Mouse (Mus musculus): ENCODE data around the gene Wdr20. TPM values are rescaled to one million over a fixed set of nuclear protein-coding genes. Genes with fewer than 3 reads are reported as not detected.

Wdr20 gene
- total and polyA plus RNA-seq, 2 experiments from 2014 or later: 12.1 to 36.9 TPM

DNA sequence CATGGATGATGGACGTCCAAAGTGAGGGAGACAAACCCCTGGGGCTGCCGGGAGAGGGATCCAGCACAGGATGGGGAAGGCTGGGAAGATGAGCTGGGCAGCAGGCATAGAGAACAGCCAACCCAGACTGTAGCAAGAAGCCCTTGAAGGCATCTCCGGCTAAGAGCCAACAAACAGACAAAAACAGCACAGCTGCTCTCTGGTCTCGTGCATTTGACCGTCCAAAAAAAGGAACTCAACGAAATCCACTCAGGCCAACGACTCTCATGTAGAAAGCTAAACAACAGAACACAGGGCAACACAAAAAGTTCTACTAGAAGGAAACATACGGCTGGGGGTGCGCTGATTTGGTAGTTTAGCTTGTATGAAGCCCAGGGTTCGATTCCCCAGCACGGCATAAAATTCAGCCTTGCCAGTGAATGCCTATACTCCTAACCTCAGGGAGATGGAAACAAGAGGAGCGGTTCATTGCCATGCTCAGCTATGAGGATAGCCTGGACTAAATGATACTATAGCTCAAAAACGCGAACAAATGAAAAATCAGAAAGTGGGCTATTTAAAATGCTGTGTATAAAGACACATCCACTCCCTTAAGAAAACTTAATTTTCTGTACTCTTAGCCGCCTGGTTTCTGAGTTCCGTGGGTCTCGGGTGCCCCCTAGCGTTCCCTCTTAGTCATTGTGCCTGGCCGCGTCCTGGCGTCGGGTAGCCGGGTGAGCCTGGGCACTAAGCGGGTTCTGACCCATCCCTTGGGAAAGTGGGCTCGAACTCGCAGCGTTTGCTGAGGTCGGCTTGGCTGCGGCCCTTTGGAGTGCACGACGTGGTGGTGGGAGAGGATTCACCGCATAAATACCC is 105.7 kb downstream of the Wdr20 start:
- H3K27ac ChIP-seq (ENCODE audit: low read depth): no peak overlapping the region
- H3K9me3 ChIP-seq (replicated peaks; ENCODE audit: control insufficient read depth, low read length): no peaks in the 10 kb centered on the region
- H3K4me2 ChIP-seq (ENCODE audit: low read depth, low read length): peak overlapping the region; percentile 71
- H3K4me3 ChIP-seq (ENCODE audit: low read depth, low read length): peak overlapping the region; percentile 70
- DNase-seq (ENCODE audit: low spot score) (peak; percentile 85), ATAC-seq (ENCODE audit: insufficient read depth, low read depth) (peak; percentile 14; the same call in 1 of the 2 replicates)
- WGBS: 19% methylated on average over 32 of the region's 32 CpGs
- H3K9ac ChIP-seq (replicated peaks; ENCODE audit: low read depth, low read length): peak overlapping the region; percentile 59; the same call in 1 of the 2 replicates
- TF ChIP-seq EP300 (IDR thresholded peaks at IDR 0.05; ENCODE audit: low read depth) (no peak), CTCF (IDR thresholded peaks at IDR 0.05; ENCODE audit: low read depth) (peak; percentile 89)
- no peaks in the 10 kb centered on the region for H3K36me3 ChIP-seq (replicated peaks; ENCODE audit: control insufficient read depth, insufficient read depth, low read length)
- H3K4me1 ChIP-seq (ENCODE audit: control insufficient read depth, insufficient read depth): peaks cover 5% of the 10 kb centered on the region; the same call in 1 of the 2 replicates
- H3K27me3 ChIP-seq (ENCODE audit: control insufficient read depth, insufficient read depth, low read length): no peaks in the 10 kb centered on the region

DNA sequence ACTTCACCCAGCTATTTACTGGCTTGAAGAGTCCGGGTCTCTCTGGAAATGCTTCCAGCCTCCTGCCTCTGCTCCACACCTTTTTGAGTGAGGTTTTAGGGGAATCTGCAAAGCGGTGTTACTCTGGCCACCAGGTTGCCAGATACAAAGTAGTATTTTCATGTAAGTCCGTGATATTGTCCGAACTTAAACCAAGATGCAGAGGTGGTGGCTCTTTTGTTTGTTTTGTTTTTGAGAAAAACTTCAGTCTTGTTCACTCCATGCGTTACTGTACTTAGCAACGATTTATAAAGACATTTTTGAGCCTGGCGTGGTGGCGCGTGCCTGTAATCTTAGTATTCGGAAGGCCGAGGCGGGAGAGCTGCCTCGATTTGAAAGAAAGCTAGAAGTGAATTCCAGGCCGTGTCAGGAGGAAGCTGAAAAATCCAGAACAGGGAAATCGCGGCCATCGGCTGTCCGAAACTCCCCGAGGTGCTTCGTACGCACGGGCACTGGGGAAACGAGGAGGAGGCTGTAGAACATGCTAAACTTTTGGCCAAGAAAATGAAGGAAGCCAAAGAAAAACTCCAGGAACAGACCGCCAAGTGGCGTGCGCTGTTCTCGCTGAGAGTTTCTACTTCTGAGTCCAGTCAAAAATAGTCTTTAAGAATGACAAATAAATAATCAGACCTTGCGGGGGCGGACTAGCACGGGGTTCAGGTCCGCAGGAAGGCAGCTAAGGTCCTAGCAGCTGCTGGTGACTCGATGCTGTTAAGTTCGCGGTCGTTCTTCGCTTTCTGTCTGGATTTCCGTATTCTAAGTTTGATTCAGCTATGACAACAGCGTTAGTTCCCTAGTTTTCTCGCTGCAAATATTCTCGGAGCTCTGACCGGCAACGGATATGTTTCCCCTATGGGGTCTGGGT is 106.7 kb downstream of the Wdr20 start:
- ATAC-seq (ENCODE audit: insufficient read depth, low read depth): peak; percentile 10; the same call in 1 of the 2 replicates

DNA sequence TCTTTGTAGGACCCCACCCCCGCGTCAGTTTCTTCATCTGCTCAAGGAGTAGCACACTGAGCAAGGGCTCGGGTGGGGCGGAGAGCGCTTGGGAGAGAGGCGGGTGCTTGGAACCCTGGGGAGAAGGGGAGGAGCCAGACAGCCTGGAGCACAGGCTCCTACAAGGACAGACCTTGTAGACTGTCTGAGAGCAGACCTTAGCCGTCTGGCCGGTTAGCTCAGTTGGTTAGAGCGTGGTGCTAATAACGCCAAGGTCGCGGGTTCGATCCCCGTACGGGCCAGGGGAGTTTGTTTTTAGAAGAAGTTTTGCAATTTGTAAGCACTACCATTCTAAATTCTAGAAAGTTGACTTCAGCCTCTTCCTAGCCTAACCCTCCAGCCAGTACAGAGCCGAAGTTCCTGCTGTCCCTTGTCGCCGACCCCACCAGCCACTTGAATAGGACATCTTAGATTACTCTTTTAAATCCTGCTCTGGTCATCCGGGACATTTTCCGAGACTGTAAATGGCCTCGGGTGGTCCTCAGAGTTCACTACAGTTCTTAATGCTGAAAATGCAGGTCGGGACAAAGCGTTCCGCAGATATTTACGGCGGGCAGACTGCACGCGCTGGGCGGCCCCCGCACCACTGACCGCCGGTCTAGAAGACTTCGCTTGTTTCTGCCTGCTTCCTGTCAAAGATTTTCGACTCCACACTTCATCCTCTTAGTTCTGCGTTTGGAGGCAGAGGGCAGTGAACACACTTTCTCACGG is 107.6 kb downstream of the Wdr20 start:
- ATAC-seq (ENCODE audit: insufficient read depth, low read depth): peak; percentile 87
- WGBS: under 1% methylated on average over 36 of the region's 36 CpGs
- Histone ChIP-seq H3K27me3 (ENCODE audit: control insufficient read depth, insufficient read depth, low read length) (no peaks in the 10 kb centered on the region), H3K36me3 (replicated peaks; ENCODE audit: control insufficient read depth, insufficient read depth, low read length) (no peaks in the 10 kb centered on the region), H3K4me1 (ENCODE audit: control insufficient read depth, insufficient read depth) (peaks cover 5% of the 10 kb centered on the region; the same call in 1 of the 2 replicates), H3K9ac (replicated peaks; ENCODE audit: low read depth, low read length) (peak overlapping the region; percentile 59), H3K4me2 (ENCODE audit: low read depth, low read length) (peak overlapping the region; percentile 71), H3K27ac (ENCODE audit: low read depth) (peak overlapping the region; percentile 84), H3K9me3 (replicated peaks; ENCODE audit: control insufficient read depth, low read length) (no peaks in the 10 kb centered on the region), H3K4me3 (ENCODE audit: low read depth, low read length) (peak overlapping the region; percentile 70)
- DNase-seq (ENCODE audit: low spot score): peak; percentile 94
- TF ChIP-seq EP300 (IDR thresholded peaks at IDR 0.05; ENCODE audit: low read depth) (0 out of 2 replicates have a peak, but pooled peaks have one; percentile 64), CTCF (IDR thresholded peaks at IDR 0.05; ENCODE audit: low read depth) (no peak)

More for the DNA sequence above, 106.7 kb downstream of the Wdr20 start:
- TF ChIP-seq CTCF (IDR thresholded peaks at IDR 0.05; ENCODE audit: low read depth) (no peak), EP300 (IDR thresholded peaks at IDR 0.05; ENCODE audit: low read depth) (no peak)
- DNase-seq (ENCODE audit: low spot score): peak; percentile 44
- peaks cover 5% of the 10 kb centered on the region; the same call in 1 of the 2 replicates for H3K4me1 ChIP-seq (ENCODE audit: control insufficient read depth, insufficient read depth)
- H3K4me3 ChIP-seq (ENCODE audit: low read depth, low read length): peak overlapping the region; percentile 70
- H3K36me3 ChIP-seq (replicated peaks; ENCODE audit: control insufficient read depth, insufficient read depth, low read length): no peaks in the 10 kb centered on the region
- no peaks in the 10 kb centered on the region for H3K27me3 ChIP-seq (ENCODE audit: control insufficient read depth, insufficient read depth, low read length)
- peak overlapping the region; percentile 71 for H3K4me2 ChIP-seq (ENCODE audit: low read depth, low read length)
- WGBS: under 1% methylated on average over 42 of the region's 42 CpGs
- peak overlapping the region; percentile 84 for H3K27ac ChIP-seq (ENCODE audit: low read depth)
- peak overlapping the region; percentile 59 for H3K9ac ChIP-seq (replicated peaks; ENCODE audit: low read depth, low read length)
- no peaks in the 10 kb centered on the region for H3K9me3 ChIP-seq (replicated peaks; ENCODE audit: control insufficient read depth, low read length)

DNA sequence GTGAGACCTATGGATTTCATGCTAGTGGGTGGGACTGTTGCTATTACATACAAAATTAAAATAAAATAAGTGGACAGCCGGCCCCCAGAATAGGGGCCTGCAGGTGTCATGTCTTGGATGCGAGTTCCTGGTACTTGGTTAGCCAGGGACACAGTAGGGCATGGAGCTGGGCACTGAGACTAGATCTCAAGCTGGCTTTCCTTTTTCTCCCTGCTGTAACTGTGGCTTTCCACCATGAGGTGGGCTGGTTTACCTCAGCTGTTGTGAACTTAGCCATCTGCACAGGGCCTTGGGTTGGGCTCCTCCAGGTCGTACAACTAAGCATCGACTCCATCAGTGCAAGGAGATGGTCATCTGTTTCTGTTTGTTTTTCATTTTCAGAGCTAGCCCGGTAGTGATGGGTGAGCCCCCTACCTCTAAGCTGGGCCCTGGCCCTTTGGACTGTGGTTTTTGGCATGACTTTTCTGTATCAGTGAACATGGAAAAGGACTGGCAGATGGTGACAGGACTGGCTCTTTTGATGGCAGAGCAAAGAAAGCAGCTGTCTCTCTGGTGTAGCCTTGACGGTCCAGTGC is 108.5 kb downstream of the Wdr20 start:
- no peak for TF ChIP-seq EP300 (IDR thresholded peaks at IDR 0.05; ENCODE audit: low read depth)
- TF ChIP-seq CTCF (IDR thresholded peaks at IDR 0.05; ENCODE audit: low read depth): no peak
- Histone ChIP-seq H3K9me3 (replicated peaks; ENCODE audit: control insufficient read depth, low read length) (no peaks in the 10 kb centered on the region), H3K4me1 (ENCODE audit: control insufficient read depth, insufficient read depth) (peaks cover 11% of the 10 kb centered on the region), H3K36me3 (replicated peaks; ENCODE audit: control insufficient read depth, insufficient read depth, low read length) (no peaks in the 10 kb centered on the region), H3K9ac (replicated peaks; ENCODE audit: low read depth, low read length) (peak overlapping the region; percentile 59; the same call in 1 of the 2 replicates), H3K27ac (ENCODE audit: low read depth) (peak overlapping the region; percentile 84; the same call in 1 of the 2 replicates), H3K27me3 (ENCODE audit: control insufficient read depth, insufficient read depth, low read length) (no peaks in the 10 kb centered on the region), H3K4me2 (ENCODE audit: low read depth, low read length) (peak overlapping the region; percentile 71), H3K4me3 (ENCODE audit: low read depth, low read length) (peak overlapping the region; percentile 70)
- 70% methylated on average over 6 of the region's 6 CpGs for WGBS
- ATAC-seq (ENCODE audit: insufficient read depth, low read depth) (no peak), DNase-seq (ENCODE audit: low spot score) (no peak)

All from heart, postnatal 0 days (tissue).